Mouse (Mus musculus) brain, embryonic 14.5 days (tissue): ENCODE measurements at regions not wholly inside any gene's neighbourhood (a gene's known extent, or its start where the extent isn't known, plus 50 kb on each side); places are given as distances from the start of the nearest gene placed in this dataset.

Experiments used
- DNase-seq: peaks from one replicate; pipeline ENCODE4 v3.0.0-alpha.2; 2011; ENCODE audit warnings: low read depth
- CTCF ChIP-seq: fragments of 200-500 bp; IDR thresholded peaks from 2 replicates; pipeline ENCODE4 v1.5.1; 2012; ENCODE audit warnings: inconsistent platforms, mild to moderate bottlenecking, moderate library complexity, borderline replicate concordance; ENCODE audit not compliant: insufficient read depth, insufficient read length; ENCODE audit errors: extremely low read depth
- POLR2A ChIP-seq: fragments of 200-500 bp; IDR thresholded peaks from 2 replicates; pipeline ENCODE4 v1.6.1; 2012; ENCODE audit warnings: mild to moderate bottlenecking, inconsistent platforms, borderline replicate concordance; ENCODE audit not compliant: poor library complexity, insufficient read depth, insufficient read length, severe bottlenecking; ENCODE audit errors: extremely low read depth

- peak; percentile 60 for DNase-seq
- peak; percentile 65 for TF ChIP-seq CTCF
- TF ChIP-seq POLR2A = no peak
These were observed 101.3 kb upstream of the A26c2 start for GRCm38 (mm10) chr7:62924585-62925331.

- DNase-seq = peak; percentile 40
- no peak for TF ChIP-seq POLR2A
- peak; percentile 51; the same call in 1 of the 2 replicates for TF ChIP-seq CTCF
These were observed 98.8 kb upstream of the A26c2 start for GRCm38 (mm10) chr7:62922246-62922645.

- TF ChIP-seq CTCF = no peak
- no peak for TF ChIP-seq POLR2A
- no peak for DNase-seq
These were observed 70.9 kb upstream of the A26c2 start for GRCm38 (mm10) chr7:62894337-62894736.

- no peak for TF ChIP-seq POLR2A
- peak; percentile 39; the same call in 1 of the 2 replicates for TF ChIP-seq CTCF
- peak; percentile 84 for DNase-seq
These were observed 53.6 kb upstream of the A26c2 start for GRCm38 (mm10) chr7:62877033-62877432.
